Mouse (Mus musculus) lung, postnatal 4 days (tissue): Measurements from ENCODE around the gene Wnt10b.

Experiments used
- DNase-seq, 2 experiments: peaks; one replicate each; pipeline ENCODE4 v3.0.0; 2021

Wnt10b gene

GRCm38 (mm10) chr15:98771813-98772425 is 6.0 kb downstream of the Wnt10b start:
- no peak for DNase-seq

GRCm38 (mm10) chr15:98768259-98768658 is 9.7 kb downstream of the Wnt10b start:
- no peak for DNase-seq

GRCm38 (mm10) chr15:98765929-98766328 is 12.0 kb downstream of the Wnt10b start:
- no peak for DNase-seq

GRCm38 (mm10) chr15:98762670-98763529 is 15.1 kb downstream of the Wnt10b start, which contains the start of gene Arf3:
Arf3 (minus strand) TSS chr15:98763214.
- DNase-seq = peak; percentile 97 to 98

GRCm38 (mm10) chr15:98762201-98762621 is 15.7 kb downstream of the Wnt10b start:
- peak; percentile 84 to 90 for DNase-seq

GRCm38 (mm10) chr15:98754125-98754524 is 23.8 kb downstream of the Wnt10b start:
- no peak for DNase-seq

GRCm38 (mm10) chr15:98753021-98753423 is 24.9 kb downstream of the Wnt10b start:
- DNase-seq = no peak

- no peak for DNase-seq
These were observed 28.9 kb downstream of the Wnt10b start for GRCm38 (mm10) chr15:98749093-98749492.

- no peak for DNase-seq
These were observed 30.7 kb downstream of the Wnt10b start for GRCm38 (mm10) chr15:98747296-98747695.

GRCm38 (mm10) chr15:98746344-98746965 is 31.5 kb downstream of the Wnt10b start:
- no peak for DNase-seq

- peak; percentile 17 to 76 for DNase-seq
These were observed 34.1 kb downstream of the Wnt10b start for GRCm38 (mm10) chr15:98743863-98744262.

- peak in 1 of 2 experiments; percentile 58 for DNase-seq
These were observed 35.1 kb downstream of the Wnt10b start for GRCm38 (mm10) chr15:98742766-98743428.

- peak in 1 of 2 experiments; percentile 20 for DNase-seq
These were observed 37.7 kb downstream of the Wnt10b start for GRCm38 (mm10) chr15:98740219-98740618.

GRCm38 (mm10) chr15:98738796-98739195 is 39.2 kb downstream of the Wnt10b start:
- no peak for DNase-seq

GRCm38 (mm10) chr15:98737881-98738280 is 40.1 kb downstream of the Wnt10b start:
- peak; percentile 55 to 63 for DNase-seq

GRCm38 (mm10) chr15:98736521-98736920 is 41.4 kb downstream of the Wnt10b start:
- DNase-seq = peak in 1 of 2 experiments; percentile 60

- no peak for DNase-seq
These were observed 43.9 kb downstream of the Wnt10b start for GRCm38 (mm10) chr15:98733976-98734566.

GRCm38 (mm10) chr15:98733370-98733769 is 44.6 kb downstream of the Wnt10b start:
- DNase-seq = no peak

GRCm38 (mm10) chr15:98732006-98732531 is 45.9 kb downstream of the Wnt10b start:
- DNase-seq = no peak

- DNase-seq = no peak
These were observed 47.2 kb downstream of the Wnt10b start for GRCm38 (mm10) chr15:98730790-98731189.

GRCm38 (mm10) chr15:98729791-98730545 is 48.0 kb downstream of the Wnt10b start:
- DNase-seq = no peak
